Mouse (Mus musculus) heart, adult 8-10 months (tissue): ENCODE results near the gene Tmem248. TPM values are rescaled to one million over a fixed set of nuclear protein-coding genes. Genes with fewer than 3 reads are reported as not detected.
"Not testable (repeated sequence)": the region's sequence is repeated elsewhere in the genome, so short reads cannot be mapped to it uniquely, and the experiment has no call there.

Experiments
- DNase-seq: peaks from one replicate; pipeline ENCODE4 v3.0.0; 2022; ENCODE audit warnings: low spot score
- total RNA-seq, 4 experiments: library from RNA; stranded (reverse); gene quantifications; 2 replicates each; pipeline ENCODE4 v1.2.4; 2022

Tmem248 gene
- total RNA-seq, 4 experiments from 2014 or later = 38.1 to 48.4 (median 46.1) TPM

DNA sequence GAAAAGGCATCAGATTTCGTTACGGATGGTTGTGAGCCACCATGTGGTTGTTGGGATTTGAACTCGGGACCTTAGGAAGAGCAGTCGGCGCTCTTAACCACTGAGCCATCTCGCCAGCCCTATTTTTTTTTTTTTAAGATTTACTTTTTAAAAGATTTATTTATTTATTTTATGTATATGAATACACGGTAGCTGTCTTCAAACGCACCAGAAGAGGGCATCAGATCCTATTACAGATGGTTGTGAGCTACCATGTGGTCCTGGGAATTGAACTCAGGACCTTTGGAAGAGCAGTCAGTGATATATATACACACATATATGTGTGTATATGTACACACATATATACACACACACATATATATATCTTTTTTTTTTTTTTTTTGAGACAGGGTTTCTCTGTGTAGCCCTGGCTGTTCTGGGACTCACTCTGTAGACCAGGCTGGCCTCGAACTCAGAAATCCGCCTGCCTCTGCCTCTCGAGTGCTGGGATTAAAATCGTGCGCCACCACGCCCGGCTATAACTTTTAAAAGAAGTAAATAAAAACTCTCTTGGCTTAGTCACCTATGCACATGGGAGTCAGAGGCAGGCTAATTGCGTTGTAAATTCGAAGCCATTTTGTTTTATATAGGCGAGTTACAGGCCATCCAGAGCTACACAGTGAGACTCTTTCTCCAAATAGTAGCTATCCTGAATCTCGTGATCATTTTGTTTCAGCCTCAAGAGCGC lies 39.1 kb downstream of the Tmem248 start:
- not testable (repeated sequence) for DNase-seq

DNA sequence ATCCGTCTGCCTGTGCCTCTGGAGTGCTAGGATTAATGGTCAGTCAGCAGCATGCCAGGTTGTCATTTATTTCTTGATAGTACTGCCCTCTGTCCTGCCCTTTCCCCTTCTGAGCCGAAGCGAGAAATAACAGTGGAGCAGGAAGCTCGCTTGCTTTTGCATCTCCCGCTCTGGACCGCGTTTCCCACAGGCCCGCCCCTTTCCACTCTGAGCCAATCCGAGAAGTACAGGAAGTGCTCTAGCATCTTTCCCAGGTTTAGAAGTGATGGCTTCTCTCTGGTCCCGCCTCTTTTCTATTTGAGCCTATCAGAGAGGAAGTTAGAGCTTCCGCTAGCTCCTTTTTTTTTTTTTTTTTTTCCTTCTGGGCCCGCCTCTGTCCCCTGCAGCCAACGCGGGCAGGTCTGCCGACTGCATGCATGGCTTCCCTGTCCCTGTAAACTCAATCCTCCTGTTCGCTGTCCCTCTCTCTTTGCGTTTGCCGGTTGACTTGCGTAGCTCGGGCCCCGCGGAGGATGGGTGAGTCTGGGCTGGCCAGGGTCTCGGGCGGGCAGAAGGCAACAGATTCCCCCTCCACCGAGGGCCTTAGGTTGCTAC lies 39.9 kb downstream of the Tmem248 start:
- DNase-seq = peak; percentile 99

DNA sequence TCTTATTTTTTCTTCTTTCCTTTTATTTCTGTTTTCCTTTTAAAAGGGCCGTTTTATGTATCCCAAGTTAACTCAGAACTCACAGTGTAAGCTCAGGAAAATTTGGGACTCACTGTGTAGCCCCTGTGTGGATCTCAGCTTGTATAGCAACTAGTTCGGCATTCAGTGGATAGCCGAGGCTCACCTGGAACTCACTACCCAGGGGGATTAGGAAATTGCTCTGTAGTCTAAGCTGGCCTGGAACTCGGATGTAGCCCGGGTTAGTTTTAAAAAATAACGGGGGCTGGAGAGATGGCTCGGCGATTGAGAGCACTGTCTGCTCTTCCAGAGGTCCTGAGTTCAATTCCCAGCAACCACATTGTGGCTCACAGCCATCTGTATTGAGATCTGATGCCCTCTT lies 40.4 kb downstream of the Tmem248 start:
- DNase-seq = no peak

DNA sequence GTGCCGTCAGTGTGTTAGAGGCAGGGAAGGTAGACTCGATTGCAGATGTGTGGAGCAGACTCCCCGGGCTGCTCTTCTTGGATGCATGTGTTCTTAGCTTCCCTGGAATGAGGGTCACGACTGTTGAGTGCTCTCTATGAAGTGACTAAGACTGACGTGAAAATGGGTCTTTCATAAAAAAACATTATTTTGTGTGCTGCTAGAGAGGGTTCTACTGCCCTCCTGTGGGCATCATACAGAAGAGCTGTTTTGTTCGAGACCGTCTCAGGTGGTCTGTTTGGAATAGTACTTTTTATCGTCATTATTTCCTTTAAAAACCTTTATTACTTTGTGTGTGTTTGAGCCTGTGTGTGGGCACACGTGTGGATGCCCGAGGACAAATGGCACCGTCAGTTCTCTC lies 46.6 kb downstream of the Tmem248 start:
- no peak for DNase-seq

DNA sequence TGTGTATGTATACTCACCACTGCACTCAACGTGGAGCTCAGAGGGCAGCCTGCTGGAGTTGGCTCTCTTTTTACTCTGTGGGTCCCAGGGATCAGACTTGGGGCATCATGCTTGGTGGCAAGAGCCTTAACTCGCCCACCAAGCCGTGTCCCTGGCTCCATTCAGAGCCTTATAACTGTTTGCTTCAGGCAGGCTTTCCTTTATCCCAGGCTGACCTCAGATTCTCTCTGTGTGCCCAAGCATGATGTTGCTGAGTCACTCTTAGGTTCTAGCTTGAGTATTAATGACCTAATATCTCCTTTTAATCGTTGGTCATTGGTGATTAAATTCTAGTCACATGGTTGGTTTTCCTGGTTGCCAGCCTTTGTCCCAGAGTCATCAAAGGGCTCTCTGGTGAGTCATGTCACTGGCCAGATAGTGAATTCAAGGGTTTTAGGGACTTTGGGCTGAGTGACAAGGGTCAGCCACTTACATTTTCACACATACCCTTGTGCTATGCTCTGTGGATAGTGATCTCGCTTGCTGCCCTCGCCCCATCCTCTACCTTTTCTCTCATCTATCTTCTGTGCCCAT lies 47.6 kb downstream of the Tmem248 start:
- DNase-seq = no peak

DNA sequence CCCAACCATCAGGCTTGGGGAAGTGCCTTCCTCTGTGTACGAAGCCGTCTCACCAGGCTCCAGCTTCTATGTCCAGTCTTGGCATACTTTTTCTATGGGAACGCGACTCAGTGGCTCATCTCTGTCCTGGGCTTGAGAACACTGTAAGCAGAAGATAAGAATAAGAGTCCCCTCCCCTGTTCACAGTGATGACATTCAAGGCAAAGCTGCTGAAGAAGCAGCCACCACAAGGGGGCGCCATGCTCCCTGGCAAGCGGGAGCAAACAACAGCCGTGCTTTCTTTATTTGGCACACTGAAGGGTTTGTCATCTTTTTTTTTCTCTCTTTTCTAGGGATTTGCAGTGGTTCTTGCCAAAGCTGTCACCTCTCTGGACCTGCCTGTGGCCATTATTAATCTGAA lies 49.8 kb downstream of the Tmem248 start:
- no peak for DNase-seq

DNA sequence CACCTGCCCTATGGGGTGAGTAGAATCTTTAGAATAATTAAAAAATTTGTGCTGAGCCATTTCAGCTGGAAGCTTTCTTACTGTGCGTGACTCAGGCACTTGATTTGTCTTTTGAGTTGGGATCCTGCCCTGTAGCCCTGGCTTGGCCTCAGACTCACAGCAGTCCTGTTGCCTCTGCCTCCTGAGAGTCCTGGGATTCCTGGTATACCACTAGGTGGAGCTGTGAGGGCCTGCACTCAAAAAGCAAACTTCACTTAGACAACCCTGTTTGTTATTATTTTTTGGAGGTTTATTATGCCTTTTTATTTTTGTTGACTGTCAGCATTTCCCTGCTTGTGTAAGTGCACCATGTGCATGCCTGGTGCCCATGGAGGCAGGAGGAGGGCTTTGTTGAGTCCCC lies 50.4 kb downstream of the Tmem248 start:
- no peak for DNase-seq

DNA sequence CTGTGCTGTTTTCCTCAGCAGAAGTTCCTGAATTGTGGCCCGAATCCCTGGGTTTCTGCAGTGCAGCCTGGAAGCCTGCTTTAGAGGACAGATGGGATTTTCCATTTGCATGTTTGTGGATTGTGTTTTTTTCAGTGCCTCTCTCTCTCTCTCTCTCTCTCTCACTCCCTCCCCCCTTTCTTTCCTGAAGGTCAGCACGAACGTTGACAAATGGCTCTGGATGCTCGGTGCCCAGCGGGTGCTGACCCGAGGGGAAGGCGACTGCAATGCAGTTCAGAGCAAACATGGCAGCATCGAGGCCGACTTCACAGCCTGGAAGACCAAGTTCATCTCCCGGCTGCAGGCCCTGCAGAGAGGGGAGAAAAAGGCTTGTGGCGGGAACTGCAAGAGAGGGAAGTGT lies 52.1 kb downstream of the Tmem248 start:
- no peak for DNase-seq

DNA sequence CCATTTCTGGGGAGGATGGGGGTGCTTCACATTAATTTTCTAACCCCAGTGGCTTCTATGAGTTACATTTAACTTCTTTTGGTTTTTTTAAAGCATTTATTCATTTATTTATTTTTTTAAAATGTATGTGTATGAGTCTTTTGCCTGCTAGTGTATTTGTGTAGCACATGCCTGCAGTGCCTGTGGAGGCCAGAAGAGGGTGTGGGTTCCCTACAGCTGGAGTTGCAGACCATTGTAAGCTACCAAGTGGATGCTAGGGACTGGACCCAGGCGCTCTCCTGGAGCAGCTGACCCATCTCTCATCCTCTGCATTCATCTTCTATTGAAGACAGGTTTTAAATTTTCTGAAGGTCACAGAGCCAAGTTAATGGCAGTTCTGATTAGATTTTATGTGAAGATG lies 55.5 kb downstream of the Tmem248 start:
- DNase-seq = no peak

DNA sequence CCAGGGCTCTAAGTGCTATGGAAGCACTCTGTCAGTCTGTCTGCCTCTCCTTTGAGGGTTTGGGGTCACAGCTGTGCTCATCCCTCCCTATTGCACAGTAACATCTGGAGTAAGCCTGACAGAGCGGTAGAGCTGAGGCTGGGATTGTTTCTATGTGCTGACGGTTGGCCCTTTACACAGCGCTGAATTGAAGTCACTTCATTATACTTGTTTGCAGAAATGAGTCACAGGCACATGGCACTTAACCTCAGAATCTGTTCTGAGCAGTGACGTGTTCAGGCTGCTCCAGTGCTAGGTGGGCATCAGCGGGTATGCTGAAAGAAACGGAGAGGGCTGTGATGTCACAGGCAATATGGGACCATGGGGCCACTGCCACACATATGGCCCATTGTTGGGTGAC lies 56.2 kb downstream of the Tmem248 start:
- DNase-seq = no peak

DNA sequence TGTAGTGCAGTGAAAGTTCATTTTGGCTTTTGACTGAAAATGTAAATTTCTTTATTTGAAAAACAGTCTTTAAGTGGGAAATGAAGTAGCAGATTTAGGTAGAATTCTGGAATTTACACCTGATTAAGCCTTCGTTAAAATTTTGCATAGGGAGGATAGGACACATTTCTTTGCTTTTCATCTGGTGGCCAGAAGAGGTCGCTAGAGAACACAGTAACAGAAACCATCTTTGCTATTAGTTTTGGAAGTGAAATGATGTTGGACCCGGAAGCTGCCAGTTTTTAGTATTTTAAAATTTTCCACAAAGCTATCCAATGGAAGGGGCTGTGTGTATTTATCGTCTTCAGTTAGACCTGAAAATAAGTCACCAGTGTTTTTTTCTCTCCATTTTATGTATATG lies 58.6 kb downstream of the Tmem248 start:
- peak; percentile 33 for DNase-seq

DNA sequence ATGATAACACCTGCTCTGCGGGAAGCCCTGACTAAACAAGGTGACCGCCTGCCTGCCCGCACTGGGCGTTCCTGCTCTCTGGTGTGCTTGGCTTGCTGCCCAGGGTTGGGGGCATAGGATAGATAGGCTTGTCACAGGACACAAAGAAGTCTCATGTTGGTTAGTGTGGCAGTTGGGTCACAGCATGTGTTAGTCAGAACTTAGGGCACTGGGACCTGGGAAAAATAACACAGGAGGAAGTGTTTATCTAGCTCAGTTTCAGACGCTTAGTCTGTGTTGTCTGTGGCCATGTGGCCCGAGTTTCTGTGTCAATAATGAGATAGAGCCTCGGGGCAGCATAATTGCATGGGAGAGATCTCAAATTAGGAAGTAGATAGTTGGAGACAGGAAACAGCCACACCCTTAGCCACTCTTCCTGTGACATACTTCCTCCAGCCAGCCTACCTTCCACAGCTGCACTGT lies 61.2 kb downstream of the Tmem248 start:
- no peak for DNase-seq

DNA sequence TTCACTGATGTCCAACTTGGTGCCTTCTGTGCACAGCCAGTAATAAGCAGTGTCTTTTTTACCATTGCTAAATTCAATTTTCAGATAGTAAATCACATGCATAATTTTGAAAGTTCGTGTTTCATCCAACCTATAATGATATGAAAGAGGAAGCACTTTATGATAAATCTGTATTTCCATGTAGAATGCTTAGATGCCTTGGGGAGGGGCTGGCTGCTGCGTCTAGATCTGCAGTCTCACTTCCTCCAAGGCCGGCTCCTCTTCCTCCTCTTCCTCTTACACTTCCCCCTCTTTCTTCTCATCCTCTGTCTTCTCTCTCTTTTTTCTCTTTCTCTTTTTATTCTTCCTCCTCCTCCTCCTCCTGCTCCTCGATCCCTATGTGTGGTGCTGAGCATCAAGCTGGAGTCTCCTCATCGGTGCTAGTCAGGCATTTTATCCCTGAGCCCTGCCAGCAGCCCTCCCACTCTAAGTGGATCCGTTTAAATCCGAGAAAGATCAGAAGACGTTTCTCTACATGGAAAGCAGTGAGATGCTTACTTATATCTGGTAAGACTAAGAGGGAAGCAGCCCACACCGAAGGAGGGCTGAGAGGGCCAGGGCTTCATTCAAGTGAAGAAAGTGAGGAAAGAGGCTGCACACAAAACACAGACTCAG lies 66.3 kb downstream of the Tmem248 start:
- DNase-seq = no peak

DNA sequence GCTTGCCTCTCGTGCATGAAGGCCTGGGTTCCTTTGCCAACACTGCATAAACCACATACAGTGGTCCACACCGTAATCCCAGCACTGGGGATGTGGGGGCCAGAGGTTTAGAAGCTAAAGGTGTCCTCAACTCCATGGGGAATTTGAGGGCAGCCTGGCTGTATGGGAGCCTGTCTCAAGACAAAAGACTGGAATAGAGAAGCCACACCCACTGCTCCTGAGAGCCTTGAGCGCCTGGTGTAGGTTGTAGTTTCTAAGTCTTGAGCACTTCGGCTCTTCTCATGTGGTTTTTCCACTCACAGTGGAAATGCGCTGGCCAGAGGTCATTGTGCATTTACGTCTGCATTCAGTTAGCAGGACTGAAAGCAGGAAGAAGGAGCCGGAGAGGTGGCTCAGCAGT lies 71.2 kb downstream of the Tmem248 start:
- no peak for DNase-seq

DNA sequence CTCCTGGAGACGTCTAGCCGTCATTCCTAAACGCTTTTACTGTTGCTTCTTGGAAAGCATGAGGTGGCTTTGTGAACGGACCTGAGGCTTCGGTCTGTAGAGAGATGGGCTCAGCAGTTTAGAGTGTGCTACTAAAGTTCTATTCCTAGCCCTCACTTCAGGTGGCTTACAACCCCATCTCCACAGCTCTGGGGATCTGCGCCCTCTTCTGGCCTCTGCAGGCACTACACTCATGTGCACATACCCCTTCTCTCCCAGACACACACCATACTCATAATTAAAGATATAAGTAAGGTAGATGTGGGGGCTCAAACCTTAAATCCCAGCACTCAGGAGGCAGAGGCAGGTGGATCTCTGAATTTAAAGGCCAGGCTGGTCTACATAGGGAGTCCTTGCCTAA lies 73.4 kb downstream of the Tmem248 start:
- DNase-seq = no peak

DNA sequence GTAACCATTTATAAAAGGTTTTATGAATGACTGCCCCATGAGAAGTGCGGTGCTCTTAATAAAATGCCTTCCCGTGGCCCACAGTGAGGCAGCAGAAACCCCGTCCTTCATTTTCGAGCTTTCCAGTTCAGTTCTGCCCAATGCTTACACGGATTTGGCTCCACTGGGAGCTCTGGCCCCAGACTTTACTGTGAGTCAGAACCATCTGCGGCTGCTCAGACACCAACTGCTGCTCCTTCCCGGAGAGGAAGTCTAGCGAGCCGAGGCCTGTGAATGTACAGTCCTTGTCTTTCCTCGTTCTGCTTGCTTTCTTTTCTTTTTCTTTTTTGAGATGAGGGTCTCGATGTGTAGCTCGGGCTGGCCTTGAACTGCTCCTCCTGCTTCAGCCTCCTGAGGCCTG lies 73.9 kb downstream of the Tmem248 start:
- DNase-seq = no peak

DNA sequence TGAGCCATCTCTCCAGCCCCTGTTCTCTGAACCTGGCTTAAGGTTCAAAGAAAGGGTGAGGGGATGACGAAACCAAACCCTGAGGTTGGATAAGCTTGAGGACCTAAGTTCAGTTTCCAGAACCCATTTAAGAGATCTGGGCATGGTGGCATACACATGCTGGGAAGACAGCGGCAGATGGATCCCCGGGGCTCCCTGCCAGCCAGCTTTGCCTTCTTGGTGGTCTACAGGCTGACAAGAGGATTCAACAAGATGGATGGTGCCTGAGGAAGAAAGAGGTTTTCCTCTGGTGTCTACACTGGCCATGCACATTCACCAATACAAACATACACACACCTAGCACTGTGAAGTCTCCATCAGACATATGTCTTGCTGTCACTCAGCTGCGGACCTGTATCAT lies 76.1 kb downstream of the Tmem248 start:
- no peak for DNase-seq

Other genes starting within 250 kb of the Tmem248 start
- 10 to 100 TPM; 11.7 to 14.2 (median 12.8) TPM for gene Gusb, start 214.0 kb upstream of the Tmem248 start, total RNA-seq
- 1 to 10 TPM; 3.0 to 7.1 (median 6.3) TPM for gene Asl, start 187.8 kb upstream of the Tmem248 start, total RNA-seq
- gene Crcp, start 187.8 kb upstream of the Tmem248 start, total RNA-seq = 10 to 100 TPM; 11.5 to 16.1 (median 14.5) TPM
- 10 to 100 TPM in 1 of 4 experiments, 1 to 10 TPM in 3; 8.2 to 10.6 (median 9.3) TPM for gene Tpst1, start 143.8 kb upstream of the Tmem248 start, total RNA-seq
- gene Kctd7, start 72.2 kb upstream of the Tmem248 start, total RNA-seq = 1 to 10 TPM; 2.1 to 3.6 (median 3.1) TPM
- gene Rabgef1, start 45.3 kb upstream of the Tmem248 start, total RNA-seq = 10 to 100 TPM; 20.6 to 24.3 (median 22.0) TPM
- 10 to 100 TPM; 50.7 to 62.6 (median 55.7) TPM for gene Sbds, start 38.4 kb downstream of the Tmem248 start, total RNA-seq
- gene Tyw1, start 38.5 kb downstream of the Tmem248 start, total RNA-seq = 1 to 10 TPM; 6.9 to 8.4 (median 7.8) TPM
- gene Caln1, start 152.4 kb downstream of the Tmem248 start, total RNA-seq = under 1 TPM in 1 of 4 experiments, not detected in 3; 0.03 TPM
- gene A330070K13Rik, start 167.6 kb downstream of the Tmem248 start, total RNA-seq = not detected